Mouse (Mus musculus): ENCODE data around the gene Map3k14. TPM values are rescaled to one million over a fixed set of nuclear protein-coding genes. Genes with fewer than 3 reads are reported as not detected.

The Map3k14 gene
- polyA plus RNA-seq, 1 experiment, result 12.7 TPM

DNA sequence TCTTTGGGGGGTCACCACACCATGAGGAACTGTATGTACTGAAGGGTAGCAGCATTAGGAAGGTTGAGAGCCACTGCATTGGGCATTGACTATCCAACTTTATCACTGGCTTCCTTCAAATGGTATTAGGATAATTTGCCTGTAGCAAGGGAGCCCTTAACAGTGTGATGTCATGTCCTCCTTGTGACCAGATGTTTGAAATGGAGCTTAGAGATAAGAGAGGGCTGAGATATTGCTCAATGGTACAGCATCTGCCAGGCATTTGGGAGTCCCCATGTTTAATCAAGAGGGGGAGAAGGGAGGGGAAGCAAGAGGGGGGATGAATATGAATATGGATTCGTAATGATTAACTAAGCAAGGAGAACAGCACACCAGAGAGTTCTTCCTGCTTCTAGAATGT, 51.9 kb downstream of the Map3k14 start:
- peaks cover 7% of the 10 kb centered on the region for H3K4me1 ChIP-seq (ENCODE audit: control insufficient read depth, insufficient read depth, insufficient read length, low read length)
- 17% methylated on average over 1 of the region's 1 CpGs for WGBS
- H3K27ac ChIP-seq (ENCODE audit: insufficient read depth, low read depth, low read length), result no peak overlapping the region
- H3K27me3 ChIP-seq (ENCODE audit: control insufficient read depth, insufficient read depth, low read length), result no peaks in the 10 kb centered on the region
- no peak overlapping the region for H3K4me3 ChIP-seq (ENCODE audit: low read depth, low read length)
- H3K36me3 ChIP-seq (ENCODE audit: control insufficient read depth, insufficient read depth, low read length), result 0 out of 2 replicates have a peak, but pooled peaks cover 3% of the 10 kb centered on the region
- TF ChIP-seq POLR2A (IDR thresholded peaks at IDR 0.05; ENCODE audit: low read depth, low read length) (no peak), CTCF (IDR thresholded peaks at IDR 0.05; ENCODE audit: extremely low read depth, insufficient read length, insufficient replicate concordance, low read depth, low read length) (no peak)

DNA sequence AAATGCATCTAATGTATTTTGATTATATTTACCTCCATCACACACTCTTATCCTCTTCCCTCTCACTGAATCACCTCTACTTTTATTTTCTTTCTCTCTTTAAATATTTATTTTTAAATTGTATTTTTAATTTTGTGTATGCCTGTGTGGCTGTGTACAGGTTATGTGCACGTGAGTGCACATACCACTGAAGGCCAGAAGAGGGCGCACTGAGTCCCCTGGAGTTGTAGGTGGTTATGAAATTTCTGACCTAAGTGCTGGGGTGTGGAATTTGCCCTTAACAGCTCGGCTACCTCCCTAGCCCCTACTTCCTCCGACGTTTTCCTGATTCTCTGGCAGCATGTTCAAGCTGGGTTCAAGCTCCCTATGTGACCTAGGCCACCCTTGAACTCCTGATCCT, 53.6 kb downstream of the Map3k14 start:
- TF ChIP-seq POLR2A (IDR thresholded peaks at IDR 0.05; ENCODE audit: low read depth, low read length) (no peak), CTCF (IDR thresholded peaks at IDR 0.05; ENCODE audit: extremely low read depth, insufficient read length, insufficient replicate concordance, low read depth, low read length) (peak; percentile 43; the same call in 1 of the 2 replicates)
- WGBS, result 82% methylated on average over 5 of the region's 5 CpGs
- H3K4me3 ChIP-seq (ENCODE audit: low read depth, low read length), result no peak overlapping the region
- no peaks in the 10 kb centered on the region for H3K27me3 ChIP-seq (ENCODE audit: control insufficient read depth, insufficient read depth, low read length)
- H3K27ac ChIP-seq (ENCODE audit: insufficient read depth, low read depth, low read length), result no peak overlapping the region
- no peaks in the 10 kb centered on the region for H3K36me3 ChIP-seq (ENCODE audit: control insufficient read depth, insufficient read depth, low read length)
- H3K4me1 ChIP-seq (ENCODE audit: control insufficient read depth, insufficient read depth, insufficient read length, low read length), result peaks cover 4% of the 10 kb centered on the region; the same call in 1 of the 2 replicates

DNA sequence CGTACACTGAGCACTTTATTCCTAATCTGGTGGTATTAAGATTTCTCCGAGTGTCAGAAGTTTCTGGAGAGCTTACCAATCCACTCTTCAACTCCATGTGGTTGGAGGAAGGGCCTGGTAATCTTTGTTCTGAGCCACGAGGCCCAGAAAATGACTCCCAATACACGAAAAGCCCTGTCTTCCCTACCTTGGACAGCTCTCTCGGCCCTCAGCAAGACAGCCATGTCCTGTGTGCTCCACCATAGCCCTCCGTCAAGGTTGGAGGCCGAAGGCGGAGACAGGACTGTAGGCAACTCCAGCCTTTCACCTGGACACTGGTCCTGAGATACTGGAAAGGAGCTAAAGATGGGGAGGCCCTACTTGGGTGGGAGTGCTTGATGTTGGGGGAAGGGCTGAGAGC, 57.0 kb downstream of the Map3k14 start:
- Histone ChIP-seq H3K36me3 (ENCODE audit: control insufficient read depth, insufficient read depth, low read length) (no peaks in the 10 kb centered on the region), H3K4me3 (ENCODE audit: low read depth, low read length) (no peak overlapping the region), H3K27ac (ENCODE audit: insufficient read depth, low read depth, low read length) (no peak overlapping the region), H3K4me1 (ENCODE audit: control insufficient read depth, insufficient read depth, insufficient read length, low read length) (no peaks in the 10 kb centered on the region), H3K27me3 (ENCODE audit: control insufficient read depth, insufficient read depth, low read length) (no peaks in the 10 kb centered on the region)
- 62% methylated on average over 8 of the region's 8 CpGs for WGBS
- TF ChIP-seq CTCF (IDR thresholded peaks at IDR 0.05; ENCODE audit: extremely low read depth, insufficient read length, insufficient replicate concordance, low read depth, low read length), result no peak
- no peak for TF ChIP-seq POLR2A (IDR thresholded peaks at IDR 0.05; ENCODE audit: low read depth, low read length)

DNA sequence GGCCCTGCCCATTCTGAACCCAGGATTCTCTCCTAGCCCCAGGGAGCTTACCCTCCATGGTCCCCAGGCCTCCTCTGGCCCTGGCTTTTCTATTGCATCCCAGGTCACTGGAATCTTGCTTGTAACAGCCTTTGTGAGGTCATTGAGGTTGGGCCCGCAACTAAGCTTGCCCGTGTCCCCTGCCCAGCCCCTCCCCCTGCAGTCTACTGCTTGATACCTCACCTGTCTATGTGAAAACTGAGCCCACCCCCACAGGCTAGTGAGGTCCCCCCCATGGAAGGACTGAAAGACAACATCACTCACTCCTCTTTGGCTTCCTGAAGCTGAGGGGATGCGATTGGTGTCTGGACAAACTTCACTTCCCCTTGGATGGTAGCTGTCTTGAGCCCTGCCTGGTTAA, 58.8 kb downstream of the Map3k14 start, which contains the start of gene 1700023F06Rik:
TSS of gene 1700023F06Rik (minus strand) at position 101 of the 400 bp plus-strand sequence.
- H3K4me1 ChIP-seq (ENCODE audit: control insufficient read depth, insufficient read depth, insufficient read length, low read length), result no peaks in the 10 kb centered on the region
- 90% methylated on average over 3 of the region's 3 CpGs for WGBS
- H3K4me3 ChIP-seq (ENCODE audit: low read depth, low read length), result no peak within 1 kb of the TSS
- TF ChIP-seq CTCF (IDR thresholded peaks at IDR 0.05; ENCODE audit: extremely low read depth, insufficient read length, insufficient replicate concordance, low read depth, low read length) (no peak), POLR2A (IDR thresholded peaks at IDR 0.05; ENCODE audit: low read depth, low read length) (no peak)
- H3K27ac ChIP-seq (ENCODE audit: insufficient read depth, low read depth, low read length), result no peak within 1 kb of the TSS
- no peaks in the 10 kb centered on the region for H3K27me3 ChIP-seq (ENCODE audit: control insufficient read depth, insufficient read depth, low read length)
- H3K36me3 ChIP-seq (ENCODE audit: control insufficient read depth, insufficient read depth, low read length), result no peaks in the 10 kb centered on the region

DNA sequence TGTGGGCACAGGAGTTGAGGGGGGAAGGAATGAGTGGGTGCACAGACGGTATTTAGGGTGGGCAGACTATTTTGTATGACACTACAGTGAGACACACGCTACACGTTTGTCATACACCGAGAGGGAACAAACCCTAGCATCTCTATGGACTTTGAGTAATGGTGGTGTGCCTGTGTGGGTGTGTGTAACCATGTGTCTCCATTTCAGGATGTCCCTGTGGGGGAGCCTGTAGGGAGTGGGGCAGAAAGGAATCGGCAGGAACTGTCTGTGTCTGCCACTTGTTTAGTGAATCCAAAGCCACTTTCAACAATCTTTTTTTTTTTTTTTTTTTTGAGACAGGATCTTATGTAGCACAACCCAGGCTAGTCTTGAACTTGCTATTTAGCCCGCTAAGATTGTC, 61.1 kb downstream of the Map3k14 start:
- H3K27me3 ChIP-seq (ENCODE audit: control insufficient read depth, insufficient read depth, low read length), result no peaks in the 10 kb centered on the region
- no peak overlapping the region for H3K27ac ChIP-seq (ENCODE audit: insufficient read depth, low read depth, low read length)
- 89% methylated on average over 6 of the region's 6 CpGs for WGBS

DNA sequence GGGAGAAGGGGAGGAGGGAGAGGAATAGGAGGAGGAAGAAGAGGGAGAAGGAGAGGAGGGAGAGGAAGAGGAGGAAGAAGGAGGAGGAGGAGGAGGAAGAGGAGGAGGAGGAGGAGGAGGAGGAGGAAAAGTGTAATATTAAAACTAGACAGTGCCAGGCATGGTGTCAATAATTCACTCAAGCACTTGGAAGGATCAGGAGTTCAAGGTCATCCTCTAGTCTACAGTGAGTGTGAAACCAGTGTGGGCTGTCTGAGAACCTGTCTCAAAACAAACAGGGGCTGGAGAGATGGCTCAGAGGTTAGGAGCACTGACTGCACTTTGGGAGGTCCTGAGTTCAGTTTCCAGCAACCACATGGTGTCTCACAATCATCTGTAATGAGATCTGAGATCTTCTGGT, 64.9 kb downstream of the Map3k14 start:
- Histone ChIP-seq H3K27me3 (ENCODE audit: control insufficient read depth, insufficient read depth, low read length) (peaks cover 15% of the 10 kb centered on the region), H3K27ac (ENCODE audit: insufficient read depth, low read depth, low read length) (no peak overlapping the region), H3K36me3 (ENCODE audit: control insufficient read depth, insufficient read depth, low read length) (no peaks in the 10 kb centered on the region), H3K4me1 (ENCODE audit: control insufficient read depth, insufficient read depth, insufficient read length, low read length) (peaks cover 3% of the 10 kb centered on the region), H3K4me3 (ENCODE audit: low read depth, low read length) (no peak overlapping the region)
- no peak for TF ChIP-seq CTCF (IDR thresholded peaks at IDR 0.05; ENCODE audit: extremely low read depth, insufficient read length, insufficient replicate concordance, low read depth, low read length)
- no peak for TF ChIP-seq POLR2A (IDR thresholded peaks at IDR 0.05; ENCODE audit: low read depth, low read length)

More for the DNA sequence above, 61.1 kb downstream of the Map3k14 start:
- Histone ChIP-seq H3K36me3 (ENCODE audit: control insufficient read depth, insufficient read depth, low read length) (no peaks in the 10 kb centered on the region), H3K4me1 (ENCODE audit: control insufficient read depth, insufficient read depth, insufficient read length, low read length) (no peaks in the 10 kb centered on the region), H3K4me3 (ENCODE audit: low read depth, low read length) (no peak overlapping the region)
- TF ChIP-seq POLR2A (IDR thresholded peaks at IDR 0.05; ENCODE audit: low read depth, low read length), result no peak
- no peak for TF ChIP-seq CTCF (IDR thresholded peaks at IDR 0.05; ENCODE audit: extremely low read depth, insufficient read length, insufficient replicate concordance, low read depth, low read length)

DNA sequence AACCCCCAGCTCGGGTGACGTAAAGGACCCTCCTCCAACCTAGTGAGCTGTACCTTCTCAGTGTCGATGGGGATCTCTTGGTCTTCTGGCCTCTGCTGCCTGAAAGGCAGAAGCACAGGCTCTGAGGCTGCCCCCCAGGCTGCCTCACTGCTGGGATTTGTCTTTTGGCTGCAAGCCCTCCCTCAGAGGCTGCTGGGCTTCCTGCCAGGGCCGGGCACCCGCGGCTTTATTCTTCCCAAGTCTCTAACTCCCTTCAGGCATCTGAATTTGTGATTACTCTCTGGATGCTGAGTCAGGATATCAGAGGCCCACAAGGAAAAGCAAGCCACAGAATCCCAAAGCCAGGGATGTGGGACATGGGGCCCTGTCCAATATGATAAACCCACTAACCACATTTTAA, 65.6 kb downstream of the Map3k14 start:
- no peak overlapping the region for H3K4me3 ChIP-seq (ENCODE audit: low read depth, low read length)
- peaks cover 3% of the 10 kb centered on the region for H3K4me1 ChIP-seq (ENCODE audit: control insufficient read depth, insufficient read depth, insufficient read length, low read length)
- H3K27me3 ChIP-seq (ENCODE audit: control insufficient read depth, insufficient read depth, low read length), result peaks cover 15% of the 10 kb centered on the region
- H3K36me3 ChIP-seq (ENCODE audit: control insufficient read depth, insufficient read depth, low read length), result no peaks in the 10 kb centered on the region
- TF ChIP-seq POLR2A (IDR thresholded peaks at IDR 0.05; ENCODE audit: low read depth, low read length) (no peak), CTCF (IDR thresholded peaks at IDR 0.05; ENCODE audit: extremely low read depth, insufficient read length, insufficient replicate concordance, low read depth, low read length) (no peak)
- H3K27ac ChIP-seq (ENCODE audit: insufficient read depth, low read depth, low read length), result no peak overlapping the region
- 40% methylated on average over 6 of the region's 6 CpGs for WGBS

Measured in small intestine, adult 2 months (tissue).